Mouse (Mus musculus) thymus, adult 2 months (tissue): ENCODE data around the gene Gramd4. TPM values are rescaled to one million over a fixed set of nuclear protein-coding genes. Genes with fewer than 3 reads are reported as not detected.

Source experiments
- DNase-seq: peaks from one replicate; pipeline ENCODE4 v3.0.0; 2021
- H3K27ac ChIP-seq: fragments of 200-500 bp; 2 replicates; pipeline ENCODE4 v1.5.1; 2012; ENCODE audit warnings: low read length, control low read depth; ENCODE audit not compliant: control insufficient read depth, insufficient read depth
- H3K27me3 ChIP-seq: fragments of 200-500 bp; 2 replicates; pipeline ENCODE4 v1.6.1; 2012; ENCODE audit warnings: mild to moderate bottlenecking, low read length, moderate library complexity, mixed read lengths; ENCODE audit not compliant: control insufficient read depth, insufficient read depth
- H3K36me3 ChIP-seq: fragments of 200-500 bp; 2 replicates; pipeline ENCODE4 v1.6.1; 2012; ENCODE audit warnings: mild to moderate bottlenecking, low read length, moderate library complexity; ENCODE audit not compliant: control insufficient read depth, insufficient read depth
- H3K4me1 ChIP-seq: fragments of 200-500 bp; replicated peaks from 2 replicates; pipeline ENCODE4 v1.6.1; 2012; ENCODE audit warnings: low read length; ENCODE audit not compliant: control insufficient read depth, insufficient read depth
- H3K4me3 ChIP-seq: fragments of 200-500 bp; 2 replicates; pipeline ENCODE4 v1.5.1; 2012; ENCODE audit warnings: mild to moderate bottlenecking, low read length, control low read depth, moderate library complexity; ENCODE audit not compliant: control insufficient read depth, insufficient read depth
- CTCF ChIP-seq: fragments of 200-500 bp; IDR thresholded peaks from 2 replicates; pipeline ENCODE4 v1.5.1; 2012; ENCODE audit warnings: mild to moderate bottlenecking, control low read depth, low read length, moderate library complexity, borderline replicate concordance; ENCODE audit not compliant: control insufficient read depth, poor library complexity, insufficient read depth; ENCODE audit errors: extremely low read depth
- POLR2A ChIP-seq: fragments of 200-500 bp; IDR thresholded peaks from 2 replicates; pipeline ENCODE4 v1.6.1; 2012; ENCODE audit warnings: mild to moderate bottlenecking, low read length, control low read depth, moderate library complexity; ENCODE audit not compliant: control insufficient read depth, poor library complexity, insufficient read depth; ENCODE audit errors: extremely low read depth
- WGBS: fragments of 180-500 bp; shearing (Covaris S2); methylation state at CpG from one replicate; pipeline ENCODE4 v1.1.7; 2018; 5-methylcytosine and 5-hydroxymethylcytosine counted together
- polyA plus RNA-seq: library from polyadenylated mRNA; depleted of rRNA; stranded (reverse); fragments of >200 nt; gene quantifications from 2 replicates; pipeline ENCODE4 v1.2.3, GENCODE M21; 2012

Gramd4 gene
- polyA plus RNA-seq, 1 experiment: 37.1 TPM

GRCm38 (mm10) chr15:86168941-86169816 is 111.7 kb downstream of the Gramd4 start:
- Histone ChIP-seq H3K27me3 (no peaks in the 10 kb centered on the region), H3K4me1 (peaks cover 71% of the 10 kb centered on the region), H3K36me3 (peaks cover 11% of the 10 kb centered on the region), H3K4me3 (no peak overlapping the region), H3K27ac (peak overlapping the region; percentile 95)
- TF ChIP-seq CTCF: no peak
- TF ChIP-seq POLR2A: no peak
- 84% methylated on average over 12 of the region's 12 CpGs for WGBS
- peak; percentile 26 for DNase-seq

- Histone ChIP-seq H3K36me3 (peaks cover 5% of the 10 kb centered on the region), H3K4me3 (no peak overlapping the region), H3K27me3 (no peaks in the 10 kb centered on the region), H3K4me1 (peaks cover 77% of the 10 kb centered on the region), H3K27ac (peak overlapping the region; percentile 95; the same call in 1 of the 2 replicates)
- 91% methylated on average over 4 of the region's 4 CpGs for WGBS
- no peak for DNase-seq
- TF ChIP-seq CTCF (no peak), POLR2A (no peak)
Measured at GRCm38 (mm10) chr15:86169817-86170110, 112.3 kb downstream of the Gramd4 start.

- peaks cover 92% of the 10 kb centered on the region for H3K4me1 ChIP-seq
- TF ChIP-seq POLR2A (no peak), CTCF (no peak)
- peak overlapping the region; percentile 94 for H3K27ac ChIP-seq
- no peaks in the 10 kb centered on the region for H3K27me3 ChIP-seq
- peak; percentile 65 for DNase-seq
- H3K36me3 ChIP-seq: no peaks in the 10 kb centered on the region
- WGBS: 35% methylated on average over 12 of the region's 12 CpGs
- no peak overlapping the region for H3K4me3 ChIP-seq
Measured at GRCm38 (mm10) chr15:86171316-86171715, 113.8 kb downstream of the Gramd4 start.

GRCm38 (mm10) chr15:86172124-86172523 is 114.6 kb downstream of the Gramd4 start:
- DNase-seq: peak; percentile 11
- WGBS: 32% methylated on average over 3 of the region's 3 CpGs
- TF ChIP-seq POLR2A (no peak), CTCF (peak; percentile 16; the same call in 1 of the 2 replicates)
- Histone ChIP-seq H3K36me3 (no peaks in the 10 kb centered on the region), H3K4me1 (peaks cover 98% of the 10 kb centered on the region), H3K4me3 (no peak overlapping the region), H3K27me3 (no peaks in the 10 kb centered on the region), H3K27ac (peak overlapping the region; percentile 94)

GRCm38 (mm10) chr15:86172526-86172925 is 115.0 kb downstream of the Gramd4 start:
- no peaks in the 10 kb centered on the region for H3K36me3 ChIP-seq
- no peak overlapping the region for H3K4me3 ChIP-seq
- H3K4me1 ChIP-seq: peaks cover 97% of the 10 kb centered on the region
- no peaks in the 10 kb centered on the region for H3K27me3 ChIP-seq
- TF ChIP-seq CTCF: 0 out of 2 replicates have a peak, but pooled peaks have one; percentile 1
- TF ChIP-seq POLR2A: no peak
- 15% methylated on average over 6 of the region's 6 CpGs for WGBS
- peak overlapping the region; percentile 94 for H3K27ac ChIP-seq
- DNase-seq: peak; percentile 41

- DNase-seq: peak; percentile 69
- H3K4me1 ChIP-seq: peaks cover 96% of the 10 kb centered on the region
Measured at GRCm38 (mm10) chr15:86173136-86173985, 115.9 kb downstream of the Gramd4 start.

More at GRCm38 (mm10) chr15:86173136-86173985, 115.9 kb downstream of the Gramd4 start:
- Histone ChIP-seq H3K4me3 (peak overlapping the region; percentile 30), H3K36me3 (no peaks in the 10 kb centered on the region), H3K27ac (peak overlapping the region; percentile 94), H3K27me3 (no peaks in the 10 kb centered on the region)
- 4% methylated on average over 16 of the region's 16 CpGs for WGBS
- TF ChIP-seq POLR2A (peak; percentile 37; the same call in 1 of the 2 replicates), CTCF (no peak)
